16 mouse cellular contexts compared by ENCODE assay signal in the genomic region with DNA sequence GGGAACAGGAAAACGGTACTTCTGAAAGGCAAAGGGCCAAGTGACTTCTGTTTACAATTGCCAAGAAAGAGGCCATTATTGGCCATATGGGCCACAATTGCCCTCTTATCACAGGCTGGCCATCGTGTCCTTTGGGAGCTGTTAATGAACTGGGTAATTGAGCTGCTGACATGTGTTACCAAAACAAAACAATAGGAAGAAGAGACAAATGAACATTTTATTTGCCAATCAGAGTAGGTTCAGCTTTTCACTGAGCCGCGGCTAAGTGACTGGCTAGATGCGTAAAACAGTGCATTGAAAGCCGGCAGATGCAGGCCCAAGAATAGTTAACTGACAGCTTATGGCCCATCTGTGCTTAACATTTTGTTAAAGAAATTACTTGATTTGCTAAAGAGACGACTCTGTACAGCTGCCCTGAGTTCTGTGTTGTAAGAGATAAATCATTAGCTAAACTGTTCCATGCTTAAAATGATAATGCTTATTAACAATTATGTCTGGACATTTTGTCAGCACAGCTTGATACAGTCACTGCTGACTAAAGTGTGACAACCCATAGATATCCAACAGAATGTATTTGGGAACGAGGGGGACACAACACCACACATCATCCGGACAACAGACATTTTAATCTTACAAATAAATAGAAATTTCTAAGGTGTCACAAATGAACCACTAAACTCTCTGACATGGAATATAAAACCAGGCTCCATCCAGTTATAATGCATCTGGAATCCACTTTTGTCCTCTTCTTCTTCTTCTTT. TPM values are rescaled to one million over a fixed set of nuclear protein-coding genes. Genes with fewer than 3 reads are reported as not detected.
A peak's percentile ranks its signal among the peaks of the same experiment; 100 is the strongest.
DNase-seq lines count a peak whose midpoint lies in the region; ATAC-seq and TF ChIP-seq lines count a peak whose summit lies in the region.
"Had no signal": no experiment of that assay in that cellular context is flagged by ENCODE, and none has a peak within 500 bp of the region (broad histone marks: within the 10 kb centered on the region; RNA-seq: fewer than 3 reads in every experiment).

No protein-coding gene starts in this region.

- H3K27me3 ChIP-seq in hindbrain, embryonic 12.5 days = peaks cover 78% of the 10 kb centered on the region
- peaks cover 69% of the 10 kb centered on the region for H3K27me3 ChIP-seq in neural tube, embryonic 11.5 days (ENCODE audit: control insufficient read depth, insufficient read depth, low read length)
- peaks cover 3% of the 10 kb centered on the region for H3K27me3 ChIP-seq in kidney, adult 2 months (replicated peaks; ENCODE audit: control insufficient read depth, insufficient read depth, low read length)

- no peak for TF ChIP-seq POLR2A in kidney, adult 2 months (IDR thresholded peaks at IDR 0.05; ENCODE audit: low read depth, low read length)

- no peak for TF ChIP-seq CTCF in kidney, adult 2 months (conservative IDR thresholded peaks at IDR 0.05; ENCODE audit: insufficient read depth, insufficient read length, low read depth, low read length)

- no peak overlapping the region for H3K4me2 ChIP-seq in hindbrain, embryonic 12.5 days (replicated peaks)
- no peak overlapping the region for H3K4me2 ChIP-seq in neural tube, embryonic 11.5 days (ENCODE audit: low read depth)
- H3K4me2 ChIP-seq: embryonic facial prominence, embryonic 15.5 days; limb, embryonic 13.5 days had no signal

- no peaks in the 10 kb centered on the region for H3K36me3 ChIP-seq in hindbrain, embryonic 12.5 days
- no peaks in the 10 kb centered on the region for H3K36me3 ChIP-seq in neural tube, embryonic 11.5 days (ENCODE audit: control insufficient read depth, insufficient read depth, low read length)
- H3K36me3 ChIP-seq in kidney, adult 2 months (ENCODE audit: control insufficient read depth, insufficient read depth, low read length) = no peaks in the 10 kb centered on the region
- H3K36me3 ChIP-seq: embryonic facial prominence, embryonic 15.5 days; heart, embryonic 10.5 days; limb, embryonic 13.5 days had no signal

- no peak overlapping the region for H3K27ac ChIP-seq in hindbrain, embryonic 12.5 days
- H3K27ac ChIP-seq in neural tube, embryonic 11.5 days (ENCODE audit: low read depth, low read length) = no peak overlapping the region
- H3K27ac ChIP-seq in kidney, adult 2 months (ENCODE audit: insufficient read depth, low read depth, low read length) = no peak overlapping the region
- H3K27ac ChIP-seq: heart, embryonic 10.5 days; kidney, postnatal 0 days; limb, embryonic 13.5 days had no signal

- ATAC-seq in hindbrain, embryonic 12.5 days (ENCODE audit: low FRiP score) = peak; percentile 74
- ATAC-seq in neural tube, embryonic 11.5 days (ENCODE audit: insufficient read depth, low FRiP score, low TSS enrichment) = peak; percentile 46; the same call in 1 of the 2 replicates

- H3K9ac ChIP-seq in hindbrain, embryonic 12.5 days = no peak overlapping the region
- H3K9ac ChIP-seq in neural tube, embryonic 11.5 days (ENCODE audit: low read length) = no peak overlapping the region
- H3K9ac ChIP-seq: embryonic facial prominence, embryonic 15.5 days; limb, embryonic 13.5 days had no signal

- 8% methylated on average over 9 of the region's 9 CpGs for WGBS in hindbrain, embryonic 12.5 days
- 13% methylated on average over 9 of the region's 9 CpGs for WGBS in neural tube, embryonic 11.5 days
- WGBS in kidney, adult 2 months = 29% methylated on average over 9 of the region's 9 CpGs

- H3K9me3 ChIP-seq in hindbrain, embryonic 12.5 days (replicated peaks) = no peaks in the 10 kb centered on the region
- no peaks in the 10 kb centered on the region for H3K9me3 ChIP-seq in neural tube, embryonic 11.5 days (ENCODE audit: control insufficient read depth, low read length)
- H3K9me3 ChIP-seq: embryonic facial prominence, embryonic 15.5 days; heart, embryonic 10.5 days; limb, embryonic 13.5 days had no signal

- peaks cover 36% of the 10 kb centered on the region for H3K4me1 ChIP-seq in hindbrain, embryonic 12.5 days
- peaks cover 18% of the 10 kb centered on the region for H3K4me1 ChIP-seq in neural tube, embryonic 11.5 days (ENCODE audit: control insufficient read depth, insufficient read depth, low read length)
- no peaks in the 10 kb centered on the region for H3K4me1 ChIP-seq in kidney, adult 2 months (ENCODE audit: control insufficient read depth, insufficient read depth, low read length)
- H3K4me1 ChIP-seq: limb, embryonic 13.5 days had no signal

- no peak overlapping the region for H3K4me3 ChIP-seq in hindbrain, embryonic 12.5 days
- H3K4me3 ChIP-seq in neural tube, embryonic 11.5 days (ENCODE audit: low read depth, low read length) = no peak overlapping the region
- no peak overlapping the region for H3K4me3 ChIP-seq in kidney, adult 2 months (ENCODE audit: insufficient read depth, low read depth, low read length)
- H3K4me3 ChIP-seq: embryonic facial prominence, embryonic 15.5 days; heart, embryonic 10.5 days; limb, embryonic 13.5 days had no signal

- peak; percentile 2 for DNase-seq in layer of hippocampus, adult 9-11 months
- no peak for DNase-seq in layer of hippocampus, adult 9-10 months (ENCODE audit: low spot score)
- DNase-seq in embryo, embryonic 10.5 days (ENCODE audit: low spot score) = peak; percentile 79
- DNase-seq in neural tube, embryonic 11.5 days (ENCODE audit: low spot score) = peak; percentile 51
- DNase-seq in kidney, adult 2 months = no peak
- DNase-seq in heart, adult 8-10 months (ENCODE audit: low spot score) = no peak
- DNase-seq: cerebellum, adult 2 months; lung, adult 2 months; right cerebral cortex, postnatal 25 days; thymus, postnatal 14 days had no signal

RNA-seq across cellular contexts. Expression of a gene that starts 55.0 kb away (rescaled TPM):
- 32.7 and 37.5 TPM in 2 replicates for polyA plus RNA-seq in hindbrain, embryonic 12.5 days (2016; fragmentation: Nextera tagmentation; extraction: Ambion mirVana)
- 36.2 and 42.8 TPM in 2 replicates for polyA plus RNA-seq in neural tube, embryonic 11.5 days (2014; fragmentation: Nextera tagmentation; extraction: Ambion mirVana)
- 0.08 TPM in 1 of 2 replicates, not detected in the other for polyA plus RNA-seq in kidney, adult 2 months (2012; rRNA removed)
- total RNA-seq in heart, adult 8-10 months (2022) = not detected
- total RNA-seq: megakaryocyte, adult 5-6 weeks had no signal
- polyA plus RNA-seq: kidney, postnatal 0 days; lung, adult 2 months had no signal

Comparison
In these comparisons a context has a peak if more than half of its experiments do, and no peak if none do; other contexts are left out.
1. DNase-seq: peak in layer of hippocampus, adult 9-11 months (single experiment), embryo, embryonic 10.5 days (single experiment) and neural tube, embryonic 11.5 days (single experiment); none in layer of hippocampus, adult 9-10 months (single experiment), kidney, adult 2 months (single experiment) and heart, adult 8-10 months (single experiment).
2. RNA of a gene that starts 55.0 kb away (polyA plus RNA-seq): 36.2 to 42.8 TPM in neural tube, embryonic 11.5 days and 32.7 to 37.5 TPM in hindbrain, embryonic 12.5 days; 0.08 TPM in kidney, adult 2 months; every median in the first group is over 10 times any median in the second.